Mouse (Mus musculus) E14TG2a.4 (cell line): ENCODE results near the gene Serf2.

Experiments
- CTCF ChIP-seq: conservative IDR thresholded peaks from 2 replicates; pipeline ENCODE4 v1.5.1; 2014; ENCODE audit warnings: low read length
- NANOG ChIP-seq: IDR thresholded peaks from 2 replicates; pipeline ENCODE4 v1.6.1; 2014; ENCODE audit warnings: borderline replicate concordance, low read length, mixed read lengths

GRCm38 (mm10) chr2:121456692-121457642 is 8.0 kb downstream of the Serf2 start, which contains the start of gene Serinc4:
- TF ChIP-seq CTCF (no peak), NANOG (no peak)
